Mouse (Mus musculus): ENCODE measurements around the gene Thbd.

Gene Thbd

DNA sequence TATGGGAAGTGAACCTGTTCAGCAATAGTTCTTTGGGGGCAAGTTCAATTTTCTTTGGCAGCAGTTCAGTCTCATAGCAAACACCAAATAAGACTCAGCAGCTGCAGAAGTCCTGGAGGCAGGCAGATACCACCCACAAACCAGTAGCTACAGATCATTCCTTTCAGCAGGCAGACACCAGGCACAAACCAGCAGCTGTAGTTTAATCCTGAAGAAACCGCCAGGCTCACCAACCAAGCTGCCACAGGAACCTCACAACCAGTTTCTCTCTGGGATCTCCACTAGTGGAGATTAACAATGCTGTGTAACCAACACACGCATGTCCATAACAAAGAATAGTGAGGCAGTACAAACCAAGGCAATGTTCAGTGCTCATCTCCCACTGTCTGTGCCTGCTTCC, 26.9 kb downstream of the Thbd start:
- DNase-seq, result no peak

DNA sequence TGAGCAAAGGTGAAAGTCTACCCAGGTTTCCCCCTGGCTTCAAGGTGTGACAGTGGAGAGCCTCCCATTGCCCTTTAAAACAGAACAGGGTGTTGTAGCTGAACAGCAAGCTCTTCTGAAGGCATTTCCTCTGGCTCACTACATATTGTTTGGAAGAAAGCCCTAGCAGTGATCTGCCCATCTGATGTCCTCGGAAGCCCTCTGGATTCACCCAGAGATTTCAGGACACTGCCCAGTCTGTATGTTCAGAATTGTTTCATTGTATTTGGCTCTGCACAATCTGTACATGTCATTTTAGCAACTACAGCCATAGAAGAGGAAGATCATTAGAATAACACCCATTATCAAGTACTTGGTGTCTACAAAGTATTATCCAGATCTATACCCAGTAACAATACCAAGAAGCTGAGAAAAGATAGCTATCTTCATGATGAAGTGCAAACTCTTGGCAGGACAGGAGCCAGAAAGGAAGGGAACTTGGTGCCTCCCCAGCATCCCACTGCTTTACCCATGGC, 28.0 kb downstream of the Thbd start:
- peak; percentile 80 for DNase-seq

DNA sequence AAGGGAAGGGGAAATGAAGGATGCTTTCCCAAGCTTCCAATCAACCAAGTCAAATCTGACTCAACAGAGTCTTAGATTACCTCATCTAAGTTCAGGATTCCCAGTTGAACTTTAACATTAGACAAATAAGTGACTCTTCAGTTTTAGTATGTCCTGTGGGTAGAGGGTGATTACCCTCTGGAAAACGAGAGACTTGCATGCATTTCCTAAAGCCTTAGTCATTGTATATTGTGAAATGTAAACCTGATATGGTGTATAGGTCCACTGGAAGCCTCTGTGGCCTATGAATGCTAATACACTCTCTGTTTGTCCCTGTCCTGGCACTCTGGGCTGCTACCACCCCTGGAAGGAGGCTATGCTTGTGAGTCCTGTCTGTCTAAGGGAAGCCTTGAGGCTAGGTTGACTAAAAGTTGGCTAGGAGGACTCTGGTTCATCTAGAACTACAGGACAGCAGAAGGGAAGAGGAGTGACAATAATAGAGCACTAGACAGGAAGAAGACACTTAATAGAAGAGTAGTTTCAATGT, 29.1 kb downstream of the Thbd start:
- no peak for DNase-seq

DNA sequence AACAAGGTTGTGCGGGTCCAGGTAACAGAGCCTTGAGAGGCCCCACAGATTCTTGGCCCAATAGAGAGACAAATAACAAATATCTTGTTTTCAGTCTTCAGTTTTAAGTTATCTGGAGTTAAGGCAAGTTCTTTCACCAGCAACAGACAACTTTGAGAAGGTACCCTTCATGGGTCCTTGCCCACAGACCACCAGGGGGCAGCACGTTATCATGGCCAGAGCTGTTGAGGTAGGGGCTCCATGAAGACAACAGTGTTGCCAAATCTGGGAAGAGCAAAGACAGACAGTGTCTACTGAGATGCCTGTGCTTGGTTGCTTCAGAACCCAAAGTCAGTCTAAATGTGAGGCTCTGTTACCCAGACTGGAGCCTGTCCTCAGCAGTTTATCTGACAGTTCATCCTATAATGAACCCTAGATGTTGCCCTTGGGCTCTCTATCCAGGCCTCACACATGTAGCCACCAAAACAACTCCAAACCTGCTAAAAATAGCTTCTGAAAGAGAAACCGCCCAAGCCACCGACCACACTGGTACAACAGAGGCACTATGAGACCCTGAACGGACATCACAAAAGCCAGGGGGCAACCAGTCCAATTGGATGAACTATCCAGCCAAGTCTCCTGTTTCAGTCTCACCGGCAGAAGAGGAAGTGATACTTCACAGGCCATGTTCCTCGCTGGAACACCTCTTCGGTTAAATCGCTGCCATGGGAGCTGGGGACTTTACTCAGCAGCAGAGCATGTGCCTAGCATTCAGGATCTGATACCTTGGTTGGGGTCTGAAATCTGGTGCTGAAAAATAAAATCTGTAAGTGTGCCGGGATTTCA, 32.5 kb downstream of the Thbd start:
- DNase-seq, result peak; percentile 74

DNA sequence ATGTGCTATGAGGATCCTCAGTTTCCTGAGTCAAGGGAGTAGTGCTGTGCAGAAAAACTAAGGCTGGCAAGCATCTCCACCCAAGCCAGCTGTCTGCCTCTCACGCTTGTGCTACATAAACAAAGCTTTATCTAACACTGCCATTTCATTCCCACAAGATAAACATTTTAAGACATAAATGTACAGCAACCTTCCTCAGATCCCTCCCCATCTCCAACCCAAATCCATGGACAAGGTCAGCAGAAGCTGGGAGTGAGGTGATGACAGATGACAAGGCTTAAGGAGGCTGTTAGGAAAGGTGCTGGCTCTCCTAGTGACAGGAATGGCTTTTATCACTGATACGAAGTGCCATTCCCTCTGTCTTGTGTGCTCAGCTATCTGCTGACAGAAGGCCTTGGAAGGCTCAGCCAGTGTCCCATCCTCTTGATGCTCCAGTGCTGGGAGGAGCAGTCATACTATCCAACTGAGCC, 34.4 kb downstream of the Thbd start:
- DNase-seq, result peak; percentile 60

DNA sequence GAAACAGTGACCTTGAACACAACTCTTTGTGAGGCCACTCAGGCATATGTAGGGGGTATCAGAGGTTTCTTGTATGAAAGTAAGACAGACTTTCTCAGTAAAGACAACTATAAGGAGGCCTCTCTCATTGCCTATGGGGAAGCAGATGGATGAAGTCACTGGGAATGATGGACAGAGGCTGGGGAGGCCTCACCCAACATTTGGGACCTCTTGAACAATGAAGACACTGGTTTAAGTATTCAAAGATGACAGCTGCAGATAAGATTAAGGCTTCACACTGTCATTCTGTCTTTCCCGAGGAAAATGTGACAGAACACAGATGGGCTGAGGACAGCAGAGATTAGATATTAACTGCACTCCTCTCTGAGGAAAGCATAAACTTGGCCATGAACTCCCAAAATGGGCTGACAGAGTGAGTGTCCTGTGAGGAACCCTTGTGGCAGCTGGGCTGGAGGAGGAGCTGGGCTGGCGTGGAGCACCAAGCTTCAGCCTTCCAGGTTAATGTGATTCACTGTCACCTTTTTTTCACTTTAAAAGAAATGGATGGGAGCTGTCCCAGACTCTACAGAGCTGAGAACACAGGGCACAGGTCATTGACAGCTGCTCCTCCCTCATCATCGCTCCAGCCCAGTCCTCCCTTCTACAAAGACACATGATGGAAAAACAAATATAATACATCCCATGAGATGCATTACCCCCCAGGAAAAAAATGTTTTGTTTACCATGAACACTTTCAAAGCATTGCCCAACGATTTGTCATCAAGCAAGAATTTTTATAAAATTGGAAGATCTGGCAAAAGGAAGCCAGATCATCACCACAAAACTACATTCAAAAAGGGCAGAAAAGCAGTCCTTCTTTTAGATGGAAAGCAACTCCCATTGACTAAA, 36.0 kb downstream of the Thbd start:
- peak; percentile 42 for DNase-seq

DNA sequence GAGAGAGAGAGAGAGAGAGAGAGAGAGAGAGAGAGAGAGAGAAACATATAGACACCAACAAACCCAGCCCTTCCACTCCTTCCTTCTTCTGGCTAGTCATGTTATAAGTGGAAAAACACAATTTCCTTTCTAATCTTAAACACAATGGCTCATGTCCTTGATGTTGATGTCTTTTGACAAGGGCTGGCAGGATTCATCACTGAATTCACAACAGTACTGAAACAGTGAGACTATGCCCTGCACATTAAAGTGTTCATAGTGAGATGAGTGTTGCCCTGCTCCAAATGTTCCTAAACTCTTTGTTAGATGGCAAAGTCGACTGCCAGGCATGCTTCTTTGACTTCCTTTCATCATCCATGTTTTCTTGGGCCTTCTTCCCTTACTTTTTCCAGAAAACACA, 42.8 kb downstream of the Thbd start:
- DNase-seq, result peak; percentile 38

DNA sequence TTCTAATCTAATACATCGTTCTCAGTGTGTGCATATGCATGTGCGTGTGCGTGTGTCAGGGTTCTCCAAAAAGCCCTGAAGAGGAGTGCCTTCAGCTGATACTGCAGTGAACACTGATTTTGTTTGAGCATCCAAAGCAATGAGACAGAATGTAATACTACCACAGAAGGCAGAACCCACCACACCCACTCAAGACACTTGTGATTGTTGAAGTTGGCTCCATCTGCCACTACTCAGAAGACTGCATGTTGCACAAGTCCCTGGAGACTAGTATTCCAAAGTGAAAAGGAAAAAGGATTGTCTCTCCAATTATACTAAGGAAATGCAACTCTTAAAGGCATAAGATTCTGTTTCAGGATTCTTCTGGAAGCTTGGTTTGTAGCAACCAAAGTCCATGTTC, 43.5 kb downstream of the Thbd start:
- DNase-seq, result no peak

DNA sequence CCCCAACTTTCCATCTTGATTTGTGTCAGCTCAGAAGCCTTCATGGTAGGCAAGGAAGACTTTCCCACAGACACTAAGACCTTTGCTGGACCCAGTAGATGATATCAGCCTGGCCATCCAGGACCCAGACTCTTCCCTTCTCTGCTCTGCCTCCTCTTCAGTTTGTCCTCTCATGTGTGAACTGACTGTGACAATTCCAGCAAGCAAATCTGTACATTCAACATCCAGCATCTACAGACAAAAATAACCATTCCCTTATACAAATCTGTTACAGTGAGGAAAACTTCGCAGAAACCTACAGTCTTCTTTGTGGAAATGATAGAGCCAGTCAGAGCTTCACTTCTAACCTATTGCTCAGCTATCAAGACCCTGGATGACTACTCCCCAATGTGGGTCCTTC, 50.8 kb downstream of the Thbd start:
- DNase-seq, result no peak

Data from lung, postnatal 36 days (tissue).